Mouse (Mus musculus) heart, adult 2 months (tissue): Measurements from ENCODE around the gene Fndc11. TPM values are rescaled to one million over a fixed set of nuclear protein-coding genes. Genes with fewer than 3 reads are reported as not detected.
"Not testable (repeated sequence)": the region's sequence is repeated elsewhere in the genome, so short reads cannot be mapped to it uniquely, and the experiment has no call there.

Source experiments
- DNase-seq, 2 experiments: peaks; one replicate each; pipeline ENCODE4 v3.0.0; 2021
- H3K27ac ChIP-seq: fragments of 200-600 bp; 2 replicates; pipeline ENCODE4 v1.8.1; 2022
- H3K27me3 ChIP-seq: fragments of 200-500 bp; 2 replicates; pipeline ENCODE4 v1.6.1; 2012; ENCODE audit warnings: mild to moderate bottlenecking, low read length, inconsistent platforms, mixed read lengths; ENCODE audit not compliant: control insufficient read depth, insufficient read depth
- H3K36me3 ChIP-seq: fragments of 200-500 bp; 2 replicates; pipeline ENCODE4 v1.6.1; 2012; ENCODE audit warnings: low read length, inconsistent platforms; ENCODE audit not compliant: control insufficient read depth, insufficient read depth
- H3K4me1 ChIP-seq: fragments of 200-500 bp; 2 replicates; pipeline ENCODE4 v1.6.1; 2011; ENCODE audit warnings: low read length; ENCODE audit not compliant: control insufficient read depth, insufficient read depth
- H3K4me3 ChIP-seq: fragments of 200-600 bp; 2 replicates; pipeline ENCODE4 v1.8.1; 2022
- H3K79me2 ChIP-seq: fragments of 200-500 bp; replicated peaks from 2 replicates; pipeline ENCODE4 v1.6.1; 2012; ENCODE audit warnings: mild to moderate bottlenecking, inconsistent platforms, low read length, moderate library complexity, mixed read lengths; ENCODE audit not compliant: control insufficient read depth, insufficient read depth
- H3K9ac ChIP-seq: fragments of 200-500 bp; 2 replicates; pipeline ENCODE4 v1.6.1; 2012; ENCODE audit warnings: low read depth, mild to moderate bottlenecking, control low read depth, inconsistent platforms, low read length, mixed read lengths
- CTCF ChIP-seq: fragments of 200-600 bp; IDR thresholded peaks from 2 replicates; pipeline ENCODE4 v1.8.1; 2022; ENCODE audit warnings: antibody characterized with exemption, mild to moderate bottlenecking, moderate library complexity
- EP300 ChIP-seq: fragments of 200-500 bp; IDR thresholded peaks from 2 replicates; pipeline ENCODE4 v1.6.1; 2011; ENCODE audit warnings: low read depth, low read length, control low read depth; ENCODE audit not compliant: insufficient read depth
- POLR2A ChIP-seq: fragments of 200-500 bp; IDR thresholded peaks from 2 replicates; pipeline ENCODE4 v1.6.1; 2011; ENCODE audit warnings: mild to moderate bottlenecking, low read depth, low read length, control low read depth; ENCODE audit not compliant: insufficient read depth
- WGBS: fragments of 180-500 bp; shearing (Covaris S2); methylation state at CpG from one replicate; pipeline ENCODE4 v1.1.7; 2018; 5-methylcytosine and 5-hydroxymethylcytosine counted together
- intact Hi-C: fragments of 180-260 bp; cut with DNase I; formaldehyde crosslinking; loops from one replicate; pipeline ENCODE4 v1.15.1; 2025
- polyA plus RNA-seq: library from polyadenylated mRNA; depleted of rRNA; stranded (reverse); fragments of >200 nt; gene quantifications from 2 replicates; pipeline ENCODE4 v1.2.3, GENCODE M21; 2012
- total RNA-seq, 2 experiments: library from RNA; stranded (reverse); gene quantifications; 2 replicates each; pipeline ENCODE4 v1.2.3; 2021

The Fndc11 gene
- total and polyA plus RNA-seq, 3 experiments: 0.43 TPM; not detected in 2

GRCm38 (mm10) chr2:181187121-181188000, 32.5 kb upstream of the Fndc11 start, which contains the start of gene Ppdpf:
TSS of gene Ppdpf (plus strand) at chr2:181187247.
- peaks cover 6% of the 10 kb centered on the region; the same call in 1 of the 2 replicates for H3K36me3 ChIP-seq
- peak within 1 kb of the TSS; percentile 89 for H3K27ac ChIP-seq
- H3K79me2 ChIP-seq: no peaks in the 10 kb centered on the region
- H3K4me1 ChIP-seq: peaks cover 8% of the 10 kb centered on the region
- intact Hi-C loops: loop anchor here (1.0 to 10.0 kb wide), 4 partner anchors 53 to 397 kb away; partner anchors contain the start of gene Uckl1
- H3K9ac ChIP-seq: peak within 1 kb of the TSS; percentile 74
- DNase-seq: peak; percentile 94 to 97
- H3K27me3 ChIP-seq: no peaks in the 10 kb centered on the region
- peak; percentile 76; the same call in 1 of the 2 replicates for TF ChIP-seq POLR2A
- TF ChIP-seq EP300: peak; percentile 83; the same call in 1 of the 2 replicates
- TF ChIP-seq CTCF: peak; percentile 31; the same call in 1 of the 2 replicates
- WGBS: under 1% methylated on average over 64 of the region's 64 CpGs
- H3K4me3 ChIP-seq: peak within 1 kb of the TSS; percentile 50

GRCm38 (mm10) chr2:181188681-181189080, 31.1 kb upstream of the Fndc11 start:
- Histone ChIP-seq H3K4me3 (no peak overlapping the region), H3K36me3 (peaks cover 6% of the 10 kb centered on the region; the same call in 1 of the 2 replicates), H3K4me1 (peaks cover 8% of the 10 kb centered on the region), H3K9ac (peak overlapping the region; percentile 30; the same call in 1 of the 2 replicates), H3K27ac (peak overlapping the region; percentile 89), H3K27me3 (no peaks in the 10 kb centered on the region), H3K79me2 (no peaks in the 10 kb centered on the region)
- DNase-seq: peak; percentile 43 to 54
- intact Hi-C loops: loop anchor here (2.0 to 10.0 kb wide), 4 partner anchors 22 to 396 kb away; partner anchors contain the start of gene Uckl1
- no peak for TF ChIP-seq POLR2A
- TF ChIP-seq EP300: no peak
- no peak for TF ChIP-seq CTCF
- WGBS: 35% methylated on average over 2 of the region's 2 CpGs

DNA sequence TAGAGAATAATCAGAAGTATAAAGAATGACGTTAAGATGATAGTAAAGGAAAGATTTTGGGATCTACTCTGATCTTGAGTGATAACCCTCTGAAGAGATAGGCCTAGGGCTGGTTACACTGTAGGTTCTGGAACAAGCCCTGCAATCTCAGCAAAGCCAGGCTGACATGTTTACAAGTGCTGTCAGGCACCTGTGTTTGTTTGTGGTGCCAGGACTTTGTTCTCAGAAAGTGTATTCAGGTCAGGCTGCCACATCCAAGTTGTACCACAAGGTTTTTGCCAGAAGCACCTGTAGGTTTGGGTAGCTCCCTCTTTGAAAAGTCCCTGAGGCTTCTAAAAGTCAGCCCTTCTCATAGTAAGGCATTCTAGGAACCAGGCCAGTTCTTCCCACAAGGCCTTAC, 30.5 kb upstream of the Fndc11 start:
- WGBS: 50% methylated on average over 1 of the region's 1 CpGs
- intact Hi-C loops: loop anchor here (2.0 to 10.0 kb wide), 4 partner anchors 21 to 395 kb away; partner anchors contain the start of gene Uckl1

GRCm38 (mm10) chr2:181191385-181191784, 28.4 kb upstream of the Fndc11 start:
- H3K4me1 ChIP-seq, H3K36me3 ChIP-seq, DNase-seq, H3K79me2 ChIP-seq, H3K9ac ChIP-seq, H3K27me3 ChIP-seq, H3K4me3 ChIP-seq, intact Hi-C loops, H3K27ac ChIP-seq: not testable (repeated sequence)
- 54% methylated on average over 4 of the region's 4 CpGs for WGBS

More for the DNA sequence above, 30.5 kb upstream of the Fndc11 start:
- Histone ChIP-seq H3K27ac (peak overlapping the region; percentile 89), H3K36me3 (peaks cover 6% of the 10 kb centered on the region; the same call in 1 of the 2 replicates), H3K4me3 (no peak overlapping the region), H3K79me2 (no peaks in the 10 kb centered on the region), H3K4me1 (peaks cover 8% of the 10 kb centered on the region), H3K27me3 (no peaks in the 10 kb centered on the region), H3K9ac (no peak overlapping the region)
- no peak for TF ChIP-seq EP300
- TF ChIP-seq POLR2A: no peak
- TF ChIP-seq CTCF: no peak
- DNase-seq: no peak

DNA sequence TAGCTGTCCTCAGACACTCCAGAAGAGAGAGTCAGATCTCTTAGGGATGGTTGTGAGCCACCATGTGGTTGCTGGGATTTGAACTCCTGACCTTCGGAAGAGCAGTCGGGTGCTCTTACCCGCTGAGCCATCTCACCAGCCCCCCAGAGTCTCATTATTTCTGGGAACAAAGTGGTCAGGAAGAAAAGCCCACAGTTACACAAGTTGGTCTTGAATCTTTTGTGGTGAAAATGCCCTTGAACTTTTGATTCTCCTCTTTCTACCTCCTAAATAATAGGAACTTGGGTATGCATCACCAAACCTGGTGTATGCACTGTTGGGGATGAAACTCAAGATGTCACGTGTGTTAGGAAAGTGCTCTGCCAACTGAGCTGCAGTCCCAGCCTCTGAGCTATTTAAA, 27.9 kb upstream of the Fndc11 start:
- DNase-seq: no peak
- Histone ChIP-seq H3K36me3 (peaks cover 6% of the 10 kb centered on the region; the same call in 1 of the 2 replicates), H3K27me3 (no peaks in the 10 kb centered on the region), H3K9ac (no peak overlapping the region), H3K79me2 (no peaks in the 10 kb centered on the region), H3K4me3 (no peak overlapping the region), H3K27ac (no peak overlapping the region), H3K4me1 (peaks cover 8% of the 10 kb centered on the region)
- intact Hi-C loops: no loop called here
- WGBS: 65% methylated on average over 4 of the region's 4 CpGs
- TF ChIP-seq EP300: no peak
- TF ChIP-seq POLR2A: no peak
- no peak for TF ChIP-seq CTCF

GRCm38 (mm10) chr2:181193044-181193443, 26.8 kb upstream of the Fndc11 start:
- TF ChIP-seq EP300 (no peak), POLR2A (no peak)
- Histone ChIP-seq H3K27ac (no peak overlapping the region), H3K79me2 (no peaks in the 10 kb centered on the region), H3K36me3 (peaks cover 6% of the 10 kb centered on the region; the same call in 1 of the 2 replicates), H3K9ac (no peak overlapping the region), H3K4me3 (no peak overlapping the region), H3K4me1 (peaks cover 8% of the 10 kb centered on the region), H3K27me3 (no peaks in the 10 kb centered on the region)
- no peak for DNase-seq
- WGBS: 60% methylated on average over 3 of the region's 3 CpGs
- intact Hi-C loops: no loop called here
